Mouse (Mus musculus) limb, embryonic 10.5 days (tissue): ENCODE data around the gene Hoxb8. TPM values are rescaled to one million over a fixed set of nuclear protein-coding genes. Genes with fewer than 3 reads are reported as not detected.

Experiments used
- DNase-seq: peaks from one replicate; pipeline ENCODE4 v3.0.0-alpha.2; 2017; ENCODE audit warnings: low spot score
- H3K27ac ChIP-seq: fragments of 300-500 bp; sonication (generic); 2 replicates; pipeline ENCODE4 v1.5.1; 2016; ENCODE audit warnings: mild to moderate bottlenecking
- H3K27me3 ChIP-seq: fragments of 300-500 bp; sonication (generic); 2 replicates; pipeline ENCODE4 v1.6.1; 2016; ENCODE audit warnings: low read depth, mild to moderate bottlenecking; ENCODE audit not compliant: poor library complexity, severe bottlenecking
- H3K36me3 ChIP-seq: fragments of 300-500 bp; sonication (generic); 2 replicates; pipeline ENCODE4 v1.6.1; 2016; ENCODE audit warnings: mild to moderate bottlenecking, moderate library complexity
- H3K4me1 ChIP-seq: fragments of 300-500 bp; sonication (generic); 2 replicates; pipeline ENCODE4 v1.6.1; 2016
- H3K4me3 ChIP-seq: fragments of 300-500 bp; sonication (generic); 2 replicates; pipeline ENCODE4 v1.5.1; 2016; ENCODE audit warnings: mild to moderate bottlenecking, moderate library complexity
- H3K9me3 ChIP-seq: fragments of 300-500 bp; sonication (generic); replicated peaks from 2 replicates; pipeline ENCODE4 v1.6.1; 2016; ENCODE audit warnings: mild to moderate bottlenecking
- WGBS: fragments of 180-500 bp; shearing (Covaris S2); methylation state at CpG from one replicate; pipeline ENCODE4 v1.1.7; 2016; 5-methylcytosine and 5-hydroxymethylcytosine counted together
- polyA plus RNA-seq: library from polyadenylated mRNA; unstranded; fragments of >200 nt; fragmentation: Nextera tagmentation; extraction: Ambion mirVana; gene quantifications from 2 replicates; pipeline ENCODE4 v1.2.1, GENCODE M21; 2016

Gene Hoxb8
- polyA plus RNA-seq, 1 experiment from 2014 or later, result 0.95 TPM

- Histone ChIP-seq H3K27ac (peak overlapping the region; percentile 76), H3K36me3 (no peaks in the 10 kb centered on the region), H3K9me3 (no peaks in the 10 kb centered on the region), H3K27me3 (peaks cover 100% of the 10 kb centered on the region), H3K4me1 (peaks cover 50% of the 10 kb centered on the region), H3K4me3 (peak overlapping the region; percentile 50)
- DNase-seq, result peak; percentile 69
- WGBS, result under 1% methylated on average over 56 of the region's 58 CpGs
These were observed 9.4 kb upstream of the Hoxb8 start for GRCm38 (mm10) chr11:96272024-96272921.

- no peak overlapping the region for H3K4me3 ChIP-seq
- peaks cover 62% of the 10 kb centered on the region for H3K4me1 ChIP-seq
- WGBS, result 13% methylated on average over 10 of the region's 10 CpGs
- no peak for DNase-seq
- H3K36me3 ChIP-seq, result no peaks in the 10 kb centered on the region
- peaks cover 100% of the 10 kb centered on the region for H3K27me3 ChIP-seq
- no peaks in the 10 kb centered on the region for H3K9me3 ChIP-seq
- no peak overlapping the region for H3K27ac ChIP-seq
These were observed 7.3 kb upstream of the Hoxb8 start for GRCm38 (mm10) chr11:96274428-96274827.

- Histone ChIP-seq H3K27ac (no peak overlapping the region), H3K36me3 (no peaks in the 10 kb centered on the region), H3K9me3 (no peaks in the 10 kb centered on the region), H3K27me3 (peaks cover 100% of the 10 kb centered on the region), H3K4me3 (no peak overlapping the region), H3K4me1 (peaks cover 52% of the 10 kb centered on the region)
- WGBS, result 18% methylated on average over 4 of the region's 4 CpGs
- DNase-seq, result no peak
These were observed 5.8 kb upstream of the Hoxb8 start for GRCm38 (mm10) chr11:96275896-96276295.

GRCm38 (mm10) chr11:96277151-96278044 lies 4.3 kb upstream of the Hoxb8 start:
- peaks cover 52% of the 10 kb centered on the region for H3K4me1 ChIP-seq
- H3K27ac ChIP-seq, result peak overlapping the region; percentile 46; the same call in 1 of the 2 replicates
- H3K9me3 ChIP-seq, result no peaks in the 10 kb centered on the region
- WGBS, result 2% methylated on average over 35 of the region's 35 CpGs
- DNase-seq, result no peak
- peaks cover 99% of the 10 kb centered on the region for H3K27me3 ChIP-seq
- no peaks in the 10 kb centered on the region for H3K36me3 ChIP-seq
- H3K4me3 ChIP-seq, result peak overlapping the region; percentile 37

GRCm38 (mm10) chr11:96278324-96278723 lies 3.4 kb upstream of the Hoxb8 start:
- DNase-seq, result no peak
- Histone ChIP-seq H3K4me1 (peaks cover 53% of the 10 kb centered on the region), H3K4me3 (0 out of 2 replicates have a peak overlapping the region, but pooled peaks have one; percentile 6), H3K27me3 (peaks cover 99% of the 10 kb centered on the region), H3K36me3 (no peaks in the 10 kb centered on the region), H3K9me3 (no peaks in the 10 kb centered on the region), H3K27ac (no peak overlapping the region)
- 11% methylated on average over 14 of the region's 14 CpGs for WGBS

DNA sequence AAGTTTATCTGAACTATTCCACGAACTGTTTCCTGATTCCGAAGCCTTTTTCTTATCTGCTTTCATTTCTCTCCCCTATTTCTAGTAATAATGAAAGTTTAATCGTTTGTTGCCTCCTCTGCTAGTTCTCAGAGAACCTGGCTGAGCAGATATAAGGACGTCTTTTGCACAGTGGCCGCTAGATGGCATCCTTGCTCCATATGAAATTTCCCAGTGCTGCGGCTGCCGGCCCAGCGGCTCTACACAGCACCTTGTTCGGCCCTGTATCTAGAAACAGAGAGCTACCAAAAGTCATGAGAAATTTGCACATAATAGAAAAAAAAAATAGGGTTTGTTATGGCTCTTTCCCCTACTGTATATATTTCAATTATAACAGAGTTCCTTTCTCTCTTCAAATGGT lies 2.9 kb upstream of the Hoxb8 start:
- peaks cover 99% of the 10 kb centered on the region for H3K27me3 ChIP-seq
- no peaks in the 10 kb centered on the region for H3K36me3 ChIP-seq
- peaks cover 58% of the 10 kb centered on the region for H3K4me1 ChIP-seq
- no peaks in the 10 kb centered on the region for H3K9me3 ChIP-seq
- H3K4me3 ChIP-seq, result no peak overlapping the region
- DNase-seq, result peak; percentile 96
- WGBS, result under 1% methylated on average over 9 of the region's 9 CpGs
- no peak overlapping the region for H3K27ac ChIP-seq

- H3K4me1 ChIP-seq, result peaks cover 64% of the 10 kb centered on the region
- H3K27ac ChIP-seq, result no peak overlapping the region
- H3K4me3 ChIP-seq, result peak overlapping the region; percentile 33
- no peak for DNase-seq
- H3K36me3 ChIP-seq, result no peaks in the 10 kb centered on the region
- peaks cover 99% of the 10 kb centered on the region for H3K27me3 ChIP-seq
- WGBS, result 3% methylated on average over 31 of the region's 31 CpGs
- no peaks in the 10 kb centered on the region for H3K9me3 ChIP-seq
These were observed 2.1 kb upstream of the Hoxb8 start for GRCm38 (mm10) chr11:96279421-96280233.

DNA sequence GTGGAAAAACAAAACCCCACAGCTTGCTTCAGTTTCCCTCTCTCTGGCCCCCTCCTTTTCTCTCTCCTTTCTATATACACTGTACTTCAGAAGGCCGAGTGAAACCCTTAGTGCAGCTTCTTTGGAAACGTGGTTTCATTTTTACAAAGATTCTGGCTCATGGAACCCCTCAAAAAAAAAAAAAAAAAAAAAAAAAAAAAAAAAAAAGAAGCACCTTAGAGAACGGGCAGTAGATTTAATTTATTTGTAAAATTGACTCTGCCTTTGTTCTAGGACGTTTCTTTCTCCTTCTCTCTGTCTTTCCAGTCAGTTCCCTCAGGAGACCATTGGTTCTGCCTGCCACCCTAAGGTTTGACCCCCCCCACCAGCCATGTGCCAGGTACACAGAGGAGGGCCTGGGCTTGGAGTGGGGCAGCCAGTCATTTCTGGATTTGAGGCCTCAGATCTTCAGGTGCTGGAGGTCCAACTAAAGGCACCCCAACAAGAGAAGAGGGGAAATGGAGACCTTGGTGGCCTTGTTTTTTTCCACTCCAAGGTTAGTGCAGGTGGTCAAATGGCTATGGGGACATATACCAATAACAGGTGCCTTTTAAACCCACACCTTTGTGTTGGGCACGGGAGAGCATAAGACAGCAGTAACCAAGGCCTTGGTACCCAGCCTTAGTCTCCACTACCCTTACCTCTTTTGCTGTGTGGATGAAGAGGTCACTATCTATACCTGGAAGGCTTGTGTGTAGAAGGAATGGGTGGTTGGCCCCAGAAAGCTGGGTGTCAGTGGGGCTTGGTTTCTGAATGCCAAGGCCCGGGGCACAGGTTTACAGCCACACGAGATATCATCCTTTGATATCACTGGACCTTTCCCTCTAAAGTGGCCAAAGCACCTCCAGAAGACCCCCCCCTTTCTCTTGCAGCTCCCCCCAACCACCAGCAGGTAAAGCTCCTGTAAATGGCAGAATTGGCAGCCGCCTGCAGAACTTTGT lies 1.0 kb upstream of the Hoxb8 start:
- Histone ChIP-seq H3K4me1 (peaks cover 74% of the 10 kb centered on the region), H3K27ac (no peak overlapping the region), H3K9me3 (no peaks in the 10 kb centered on the region), H3K4me3 (no peak overlapping the region), H3K36me3 (no peaks in the 10 kb centered on the region), H3K27me3 (peaks cover 99% of the 10 kb centered on the region)
- WGBS, result 6% methylated on average over 8 of the region's 8 CpGs
- DNase-seq, result no peak

DNA sequence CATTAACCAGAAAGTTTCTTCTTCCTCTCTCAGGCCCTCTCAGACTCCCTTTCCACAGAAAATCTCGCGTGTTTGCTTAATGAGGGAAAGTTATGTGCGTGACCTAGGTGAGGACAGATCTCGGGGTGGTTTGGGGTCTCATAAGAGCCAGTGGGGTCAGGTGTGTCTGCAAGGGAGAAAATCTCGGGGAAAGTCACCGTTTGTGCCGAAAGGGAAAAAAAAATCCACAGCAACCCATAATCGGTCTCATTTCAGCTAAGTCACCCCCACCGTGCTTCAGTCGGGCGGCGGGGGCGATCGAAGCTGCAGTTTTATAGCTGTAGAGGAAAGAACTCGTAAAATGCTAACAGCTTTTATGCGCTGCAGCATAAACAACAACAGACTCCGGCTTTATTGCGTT lies 309 bp upstream of the Hoxb8 start:
- Histone ChIP-seq H3K9me3 (no peaks in the 10 kb centered on the region), H3K4me3 (peak overlapping the region; percentile 16; the same call in 1 of the 2 replicates), H3K27ac (no peak overlapping the region), H3K27me3 (peaks cover 99% of the 10 kb centered on the region), H3K4me1 (peaks cover 81% of the 10 kb centered on the region), H3K36me3 (no peaks in the 10 kb centered on the region)
- no peak for DNase-seq
- WGBS, result 2% methylated on average over 18 of the region's 18 CpGs

GRCm38 (mm10) chr11:96282795-96283430 lies 1.2 kb downstream of the Hoxb8 start:
- peak overlapping the region; percentile 65 for H3K4me3 ChIP-seq
- peak overlapping the region; percentile 89 for H3K27ac ChIP-seq
- peaks cover 99% of the 10 kb centered on the region for H3K27me3 ChIP-seq
- H3K36me3 ChIP-seq, result no peaks in the 10 kb centered on the region
- WGBS, result under 1% methylated on average over 49 of the region's 49 CpGs
- peaks cover 82% of the 10 kb centered on the region for H3K4me1 ChIP-seq
- peak; percentile 85 for DNase-seq
- no peaks in the 10 kb centered on the region for H3K9me3 ChIP-seq
